Mouse (Mus musculus): Measurements from ENCODE around the gene Socs1. TPM values are rescaled to one million over a fixed set of nuclear protein-coding genes. Genes with fewer than 3 reads are reported as not detected.

The Socs1 gene
- polyA plus RNA-seq, 1 experiment from 2014 or later: 11.6 TPM

DNA sequence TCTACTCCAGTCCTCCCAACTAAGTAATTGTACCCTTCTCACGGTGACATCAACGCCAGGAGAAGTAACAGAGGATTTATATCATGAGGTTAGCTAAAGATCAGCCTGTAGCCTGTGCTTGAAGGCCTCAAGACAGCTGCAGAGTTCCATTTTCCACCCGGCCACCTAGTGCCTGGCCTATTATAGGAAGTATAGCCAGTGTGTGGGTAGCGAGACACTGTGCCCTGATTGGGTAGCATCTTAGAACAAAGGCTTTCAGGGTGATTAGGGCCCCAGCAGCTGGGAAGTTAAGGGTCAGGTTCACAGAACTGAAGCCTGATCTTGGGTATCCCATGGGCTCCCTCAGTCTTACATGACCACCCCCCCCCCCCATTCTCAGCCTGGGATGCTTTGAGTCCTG is 3.5 kb upstream of the Socs1 start:
- no peak overlapping the region for H3K4me2 ChIP-seq (ENCODE audit: low read depth, low read length)
- ATAC-seq (replicated peaks; ENCODE audit: extremely low read depth, insufficient read depth, low FRiP score): no peak
- no peak overlapping the region for H3K27ac ChIP-seq (ENCODE audit: low read length)
- no peaks in the 10 kb centered on the region for H3K36me3 ChIP-seq (ENCODE audit: control insufficient read depth, insufficient read depth)
- H3K4me1 ChIP-seq (ENCODE audit: control insufficient read depth, insufficient read depth, low read length): peaks cover 20% of the 10 kb centered on the region
- no peaks in the 10 kb centered on the region for H3K9me3 ChIP-seq (replicated peaks; ENCODE audit: control insufficient read depth, low read length)
- 75% methylated on average over 4 of the region's 4 CpGs for WGBS
- no peak overlapping the region for H3K9ac ChIP-seq (ENCODE audit: low read length)
- H3K27me3 ChIP-seq (ENCODE audit: control insufficient read depth, insufficient read depth, low read length): no peaks in the 10 kb centered on the region
- no peak overlapping the region for H3K4me3 ChIP-seq (ENCODE audit: low read length)

DNA sequence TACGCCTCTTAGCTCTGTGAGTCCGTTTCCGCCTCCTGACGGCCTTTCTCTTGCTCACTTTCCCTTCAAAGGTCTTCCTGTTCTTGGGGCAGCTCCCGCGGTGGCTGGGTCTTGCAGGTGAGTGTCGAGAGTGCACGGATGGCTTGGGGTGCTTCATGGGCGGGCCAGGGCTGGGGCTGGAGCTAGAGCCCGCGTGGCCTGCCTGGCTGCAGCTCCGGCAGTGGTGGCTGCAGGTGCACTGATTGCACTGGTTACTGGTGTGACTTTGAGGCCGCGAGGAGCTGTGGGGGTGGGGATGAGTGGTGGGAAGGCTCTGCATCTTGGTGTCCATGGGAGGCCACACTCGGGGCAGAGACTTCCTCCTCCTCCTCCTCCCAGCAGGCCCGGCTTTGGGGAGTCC is 2.9 kb upstream of the Socs1 start, which contains the start of gene Tnp2:
Gene Tnp2 (minus strand): TSS at position 390 of the 400 bp plus-strand sequence.
- ATAC-seq (replicated peaks; ENCODE audit: extremely low read depth, insufficient read depth, low FRiP score): no peak
- WGBS: 54% methylated on average over 15 of the region's 16 CpGs
- Histone ChIP-seq H3K4me1 (ENCODE audit: control insufficient read depth, insufficient read depth, low read length) (peaks cover 26% of the 10 kb centered on the region), H3K27ac (ENCODE audit: low read length) (no peak within 1 kb of the TSS), H3K4me2 (ENCODE audit: low read depth, low read length) (no peak within 1 kb of the TSS), H3K27me3 (ENCODE audit: control insufficient read depth, insufficient read depth, low read length) (no peaks in the 10 kb centered on the region), H3K9ac (ENCODE audit: low read length) (no peak within 1 kb of the TSS), H3K4me3 (ENCODE audit: low read length) (no peak within 1 kb of the TSS), H3K9me3 (replicated peaks; ENCODE audit: control insufficient read depth, low read length) (no peaks in the 10 kb centered on the region), H3K36me3 (ENCODE audit: control insufficient read depth, insufficient read depth) (no peaks in the 10 kb centered on the region)

DNA sequence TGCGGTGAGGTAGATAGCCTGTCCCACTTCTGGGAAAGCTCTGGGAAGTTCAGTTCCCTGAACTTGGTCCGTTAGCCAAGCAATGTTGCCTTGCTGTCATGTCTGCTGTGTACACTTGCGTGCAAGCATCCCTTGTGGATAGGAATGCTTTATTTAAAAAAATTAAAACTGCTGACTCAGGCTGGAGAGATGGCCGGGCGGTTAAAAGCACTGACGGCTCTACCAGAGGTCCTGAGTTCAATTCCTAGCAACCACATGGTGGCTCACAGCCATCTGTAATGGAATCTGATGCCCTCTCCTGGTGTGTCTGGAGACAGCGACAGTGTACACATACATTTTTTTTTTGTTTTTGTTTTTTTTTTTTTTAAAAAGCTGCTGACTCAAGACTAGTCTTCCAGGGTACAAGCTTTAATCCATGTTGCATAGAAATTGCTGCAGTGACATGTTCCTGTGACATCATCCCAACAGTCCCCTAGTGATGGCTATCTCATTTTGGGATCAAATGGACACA is 2.3 kb upstream of the Socs1 start:
- H3K4me3 ChIP-seq (ENCODE audit: low read length): no peak overlapping the region
- no peak overlapping the region; the same call in 1 of the 2 replicates for H3K27ac ChIP-seq (ENCODE audit: low read length)
- ATAC-seq (replicated peaks; ENCODE audit: extremely low read depth, insufficient read depth, low FRiP score): no peak
- no peaks in the 10 kb centered on the region for H3K27me3 ChIP-seq (ENCODE audit: control insufficient read depth, insufficient read depth, low read length)
- no peak overlapping the region for H3K9ac ChIP-seq (ENCODE audit: low read length)
- H3K4me2 ChIP-seq (ENCODE audit: low read depth, low read length): no peak overlapping the region
- no peaks in the 10 kb centered on the region for H3K9me3 ChIP-seq (replicated peaks; ENCODE audit: control insufficient read depth, low read length)
- H3K36me3 ChIP-seq (ENCODE audit: control insufficient read depth, insufficient read depth): no peaks in the 10 kb centered on the region
- H3K4me1 ChIP-seq (ENCODE audit: control insufficient read depth, insufficient read depth, low read length): peaks cover 33% of the 10 kb centered on the region
- WGBS: 65% methylated on average over 7 of the region's 7 CpGs

DNA sequence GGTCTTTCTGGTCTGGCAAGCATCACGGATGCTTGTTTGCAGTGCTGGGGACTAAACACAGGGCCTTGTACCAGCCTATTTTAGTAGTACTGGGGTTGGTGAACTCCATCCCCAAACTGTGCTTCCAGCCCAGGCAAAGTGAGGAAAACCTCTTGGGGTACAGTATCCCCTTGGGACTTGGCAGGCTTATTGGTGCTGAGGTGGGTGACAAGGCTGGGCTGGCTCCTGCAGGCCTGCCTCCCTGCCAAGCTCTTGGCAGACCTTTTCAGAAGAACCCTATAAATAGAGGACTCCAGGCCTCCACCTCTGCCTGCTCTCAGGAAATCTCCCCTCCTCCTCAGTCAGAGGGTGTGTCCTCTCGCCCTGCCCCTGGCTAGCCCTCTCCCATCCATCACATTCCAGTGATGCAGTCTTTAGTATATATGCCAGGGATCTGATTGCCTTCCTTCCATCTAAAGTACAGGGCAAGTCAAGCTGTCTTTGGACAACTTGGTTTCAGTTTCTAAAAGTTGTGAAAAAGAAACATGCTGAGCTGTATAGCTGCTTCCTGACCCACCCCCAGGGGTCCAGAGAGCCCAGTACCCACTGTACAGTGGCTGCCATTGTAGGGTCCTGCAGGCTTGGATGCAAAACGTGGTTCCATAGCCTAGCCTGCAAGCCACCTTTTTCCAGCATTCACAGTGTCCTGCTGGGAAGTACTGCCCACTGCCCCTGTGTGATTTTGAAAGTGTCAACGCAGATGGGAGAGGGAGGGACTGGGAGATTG is 1.6 kb upstream of the Socs1 start:
- H3K4me3 ChIP-seq (ENCODE audit: low read length): no peak overlapping the region
- peak overlapping the region; percentile 88 for H3K27ac ChIP-seq (ENCODE audit: low read length)
- peak overlapping the region; percentile 97 for H3K4me2 ChIP-seq (ENCODE audit: low read depth, low read length)
- H3K9ac ChIP-seq (ENCODE audit: low read length): no peak overlapping the region
- no peaks in the 10 kb centered on the region for H3K9me3 ChIP-seq (replicated peaks; ENCODE audit: control insufficient read depth, low read length)
- no peaks in the 10 kb centered on the region for H3K36me3 ChIP-seq (ENCODE audit: control insufficient read depth, insufficient read depth)
- H3K4me1 ChIP-seq (ENCODE audit: control insufficient read depth, insufficient read depth, low read length): peaks cover 40% of the 10 kb centered on the region
- 45% methylated on average over 4 of the region's 4 CpGs for WGBS
- 0 out of 2 replicates have a peak, but pooled peaks have one; percentile 7 for ATAC-seq (replicated peaks; ENCODE audit: extremely low read depth, insufficient read depth, low FRiP score)
- no peaks in the 10 kb centered on the region for H3K27me3 ChIP-seq (ENCODE audit: control insufficient read depth, insufficient read depth, low read length)

DNA sequence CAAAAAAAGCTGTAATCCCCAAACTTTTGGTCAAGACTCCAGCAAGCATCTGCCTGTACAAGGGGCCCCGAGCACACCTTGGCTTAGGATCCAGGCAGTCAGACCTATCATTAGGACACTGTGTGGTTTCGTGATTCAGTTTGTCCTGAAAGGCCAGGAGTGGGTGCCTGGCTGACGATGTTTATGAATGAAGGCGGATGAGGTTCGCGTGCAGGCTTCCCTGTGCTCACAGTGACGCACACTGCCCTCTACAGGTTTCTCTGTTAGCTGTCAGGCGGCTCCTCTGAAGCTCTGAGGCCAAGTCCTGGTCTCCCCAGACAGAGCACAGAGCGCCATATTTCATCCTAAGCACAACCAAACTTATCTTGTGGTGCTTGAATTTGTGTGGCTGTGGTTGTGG is 952 bp upstream of the Socs1 start:
- H3K4me3 ChIP-seq (ENCODE audit: low read length): peak overlapping the region; percentile 76
- peak overlapping the region; percentile 88 for H3K27ac ChIP-seq (ENCODE audit: low read length)
- 3% methylated on average over 9 of the region's 9 CpGs for WGBS
- peak overlapping the region; percentile 70 for H3K9ac ChIP-seq (ENCODE audit: low read length)
- H3K36me3 ChIP-seq (ENCODE audit: control insufficient read depth, insufficient read depth): no peaks in the 10 kb centered on the region
- peak; percentile 25 for ATAC-seq (replicated peaks; ENCODE audit: extremely low read depth, insufficient read depth, low FRiP score)
- H3K4me1 ChIP-seq (ENCODE audit: control insufficient read depth, insufficient read depth, low read length): peaks cover 46% of the 10 kb centered on the region
- H3K9me3 ChIP-seq (replicated peaks; ENCODE audit: control insufficient read depth, low read length): no peaks in the 10 kb centered on the region
- H3K4me2 ChIP-seq (ENCODE audit: low read depth, low read length): peak overlapping the region; percentile 97
- H3K27me3 ChIP-seq (ENCODE audit: control insufficient read depth, insufficient read depth, low read length): no peaks in the 10 kb centered on the region

DNA sequence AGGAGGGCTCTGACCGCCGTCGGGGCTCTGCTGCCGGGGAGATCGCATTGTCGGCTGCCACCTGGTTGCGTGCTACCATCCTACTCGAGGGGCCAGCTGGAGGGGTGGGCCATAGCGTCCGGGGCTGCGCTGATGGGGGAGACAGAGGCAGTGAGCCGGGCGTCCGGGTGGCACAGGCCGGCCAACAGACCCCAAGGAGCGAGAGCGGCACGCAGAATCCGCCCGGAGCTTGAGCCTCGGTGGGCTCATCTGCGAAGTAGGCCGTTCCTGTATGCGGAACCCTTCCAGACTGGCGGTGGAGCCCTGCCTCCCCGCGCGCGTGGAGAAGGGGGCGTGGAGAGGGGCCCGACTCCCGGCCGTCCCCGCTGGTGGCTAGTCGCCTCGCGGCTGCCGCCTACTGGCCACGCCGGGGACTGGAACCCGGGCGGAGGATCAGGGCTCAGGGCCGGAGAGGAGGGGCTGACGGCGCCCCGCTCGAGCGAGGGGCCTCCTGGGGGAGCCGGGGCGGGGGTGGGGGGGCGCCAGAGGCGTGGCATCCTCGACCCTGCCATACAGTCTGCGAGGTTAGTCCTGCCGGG is 454 bp downstream of the Socs1 start:
- under 1% methylated on average over 45 of the region's 55 CpGs for WGBS
- Histone ChIP-seq H3K4me3 (ENCODE audit: low read length) (peak overlapping the region; percentile 76), H3K9ac (ENCODE audit: low read length) (peak overlapping the region; percentile 70), H3K27me3 (ENCODE audit: control insufficient read depth, insufficient read depth, low read length) (no peaks in the 10 kb centered on the region), H3K4me2 (ENCODE audit: low read depth, low read length) (peak overlapping the region; percentile 97), H3K36me3 (ENCODE audit: control insufficient read depth, insufficient read depth) (no peaks in the 10 kb centered on the region), H3K27ac (ENCODE audit: low read length) (peak overlapping the region; percentile 88), H3K9me3 (replicated peaks; ENCODE audit: control insufficient read depth, low read length) (no peaks in the 10 kb centered on the region), H3K4me1 (ENCODE audit: control insufficient read depth, insufficient read depth, low read length) (peaks cover 54% of the 10 kb centered on the region)
- ATAC-seq (replicated peaks; ENCODE audit: extremely low read depth, insufficient read depth, low FRiP score): peak; percentile 63

DNA sequence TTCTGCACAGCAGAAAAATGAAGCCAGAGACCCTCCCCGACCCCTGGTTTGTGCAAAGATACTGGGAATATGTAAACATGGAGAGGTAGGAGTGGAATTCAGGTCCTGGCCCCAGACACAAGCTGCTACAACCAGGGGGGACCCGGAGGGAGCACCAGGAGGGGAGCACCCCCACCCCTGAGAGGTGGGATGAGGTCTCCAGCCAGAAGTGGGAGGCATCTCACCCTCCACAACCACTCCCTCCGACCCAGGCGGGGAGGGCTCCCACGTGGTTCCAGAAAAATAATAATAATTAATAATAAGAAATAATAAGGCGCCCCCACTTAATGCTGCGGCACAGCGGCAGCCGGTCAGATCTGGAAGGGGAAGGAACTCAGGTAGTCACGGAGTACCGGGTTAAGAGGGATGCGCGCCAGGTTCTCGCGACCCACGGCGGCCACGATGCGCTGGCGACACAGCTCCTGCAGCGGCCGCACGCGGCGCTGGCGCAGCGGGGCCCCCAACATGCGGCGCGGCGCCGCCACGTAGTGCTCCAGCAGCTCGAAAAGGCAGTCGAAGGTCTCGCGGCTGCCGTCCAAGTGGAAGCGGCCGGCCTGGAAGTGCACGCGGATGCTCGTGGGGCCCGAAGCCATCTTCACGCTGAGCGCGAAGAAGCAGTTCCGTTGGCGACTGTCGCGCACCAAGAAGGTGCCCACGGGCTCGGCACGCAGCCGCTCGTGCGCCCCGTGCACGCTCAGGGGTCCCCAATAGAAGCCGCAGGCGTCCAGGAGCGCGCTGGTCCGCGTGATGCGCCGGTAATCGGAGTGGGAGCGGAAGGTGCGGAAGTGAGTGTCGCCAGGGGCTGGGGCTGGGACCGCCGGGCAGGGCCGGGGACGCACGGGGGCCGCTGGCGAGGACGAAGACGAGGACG is 1.2 kb downstream of the Socs1 start:
- Histone ChIP-seq H3K27ac (ENCODE audit: low read length) (peak overlapping the region; percentile 88), H3K4me3 (ENCODE audit: low read length) (peak overlapping the region; percentile 76), H3K27me3 (ENCODE audit: control insufficient read depth, insufficient read depth, low read length) (no peaks in the 10 kb centered on the region), H3K4me1 (ENCODE audit: control insufficient read depth, insufficient read depth, low read length) (peaks cover 54% of the 10 kb centered on the region), H3K4me2 (ENCODE audit: low read depth, low read length) (peak overlapping the region; percentile 97), H3K9me3 (replicated peaks; ENCODE audit: control insufficient read depth, low read length) (no peaks in the 10 kb centered on the region), H3K9ac (ENCODE audit: low read length) (peak overlapping the region; percentile 70), H3K36me3 (ENCODE audit: control insufficient read depth, insufficient read depth) (no peaks in the 10 kb centered on the region)
- ATAC-seq (replicated peaks; ENCODE audit: extremely low read depth, insufficient read depth, low FRiP score): peak; percentile 1; the same call in 1 of the 2 replicates
- 2% methylated on average over 81 of the region's 81 CpGs for WGBS

DNA sequence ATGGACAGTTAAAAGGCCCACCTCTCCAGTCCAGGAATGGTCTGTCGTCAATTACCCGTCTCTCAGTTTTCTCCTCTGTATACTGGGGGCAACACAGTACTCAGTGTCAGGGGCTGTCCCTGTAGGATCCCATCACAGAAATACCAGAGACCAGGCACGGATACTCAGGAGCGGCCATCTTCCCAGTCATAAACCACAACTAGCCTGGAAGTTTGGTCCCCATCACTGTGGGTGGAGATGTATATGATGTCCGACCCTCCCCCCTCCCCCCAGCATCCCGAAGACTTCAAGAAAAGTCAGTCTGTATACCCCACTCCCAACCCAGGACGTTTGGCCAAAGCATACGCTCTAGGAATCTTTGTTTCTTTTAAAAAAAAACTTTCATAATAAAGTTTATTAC is 1.9 kb downstream of the Socs1 start:
- no peaks in the 10 kb centered on the region for H3K27me3 ChIP-seq (ENCODE audit: control insufficient read depth, insufficient read depth, low read length)
- WGBS: 54% methylated on average over 8 of the region's 8 CpGs
- peak overlapping the region; percentile 97 for H3K4me2 ChIP-seq (ENCODE audit: low read depth, low read length)
- H3K4me1 ChIP-seq (ENCODE audit: control insufficient read depth, insufficient read depth, low read length): peaks cover 54% of the 10 kb centered on the region
- ATAC-seq (replicated peaks; ENCODE audit: extremely low read depth, insufficient read depth, low FRiP score): no peak
- H3K36me3 ChIP-seq (ENCODE audit: control insufficient read depth, insufficient read depth): no peaks in the 10 kb centered on the region
- H3K4me3 ChIP-seq (ENCODE audit: low read length): peak overlapping the region; percentile 76
- H3K27ac ChIP-seq (ENCODE audit: low read length): no peak overlapping the region
- peak overlapping the region; percentile 70 for H3K9ac ChIP-seq (ENCODE audit: low read length)
- no peaks in the 10 kb centered on the region for H3K9me3 ChIP-seq (replicated peaks; ENCODE audit: control insufficient read depth, low read length)
